Mouse (Mus musculus): ENCODE measurements around the gene Sox6. TPM values are rescaled to one million over a fixed set of nuclear protein-coding genes. Genes with fewer than 3 reads are reported as not detected.

Sox6 gene
- total and polyA plus RNA-seq, 2 experiments from 2014 or later: 30.8 to 47.6 TPM

GRCm38 (mm10) chr7:115947916-115948315 is 90.7 kb downstream of the Sox6 start:
- no peak for ATAC-seq (ENCODE audit: low FRiP score)
- no peak for DNase-seq (ENCODE audit: low spot score)
- H3K27ac ChIP-seq (ENCODE audit: low read depth, low read length): no peak overlapping the region
- no peaks in the 10 kb centered on the region for H3K27me3 ChIP-seq (ENCODE audit: insufficient read depth, low read length)
- no peaks in the 10 kb centered on the region for H3K9me3 ChIP-seq (ENCODE audit: low read length)
- no peak overlapping the region for H3K4me3 ChIP-seq (ENCODE audit: low read depth, low read length)
- TF ChIP-seq CTCF (IDR thresholded peaks at IDR 0.05): no peak
- no peak overlapping the region for H3K9ac ChIP-seq (replicated peaks; ENCODE audit: low read length, poor library complexity, severe bottlenecking)
- H3K4me2 ChIP-seq (ENCODE audit: low read depth, low read length, poor library complexity, severe bottlenecking): no peak overlapping the region
- H3K36me3 ChIP-seq (ENCODE audit: insufficient read depth, low read length): no peaks in the 10 kb centered on the region
- no peaks in the 10 kb centered on the region for H3K4me1 ChIP-seq (ENCODE audit: insufficient read depth, low read length)
- 30% methylated on average over 2 of the region's 2 CpGs for WGBS

- H3K9me3 ChIP-seq (ENCODE audit: low read length): no peaks in the 10 kb centered on the region
- no peak overlapping the region for H3K4me2 ChIP-seq (ENCODE audit: low read depth, low read length, poor library complexity, severe bottlenecking)
- no peak overlapping the region for H3K9ac ChIP-seq (replicated peaks; ENCODE audit: low read length, poor library complexity, severe bottlenecking)
- H3K4me3 ChIP-seq (ENCODE audit: low read depth, low read length): no peak overlapping the region
- H3K36me3 ChIP-seq (ENCODE audit: insufficient read depth, low read length): no peaks in the 10 kb centered on the region
- no peak for ATAC-seq (ENCODE audit: low FRiP score)
- H3K27me3 ChIP-seq (ENCODE audit: insufficient read depth, low read length): no peaks in the 10 kb centered on the region
- no peak for TF ChIP-seq CTCF (IDR thresholded peaks at IDR 0.05)
- whole genome bisulfite sequencing: 95% methylated on average over 12 of the region's 12 CpGs
- H3K27ac ChIP-seq (ENCODE audit: low read depth, low read length): no peak overlapping the region
- H3K4me1 ChIP-seq (ENCODE audit: insufficient read depth, low read length): no peaks in the 10 kb centered on the region
- DNase-seq (ENCODE audit: low spot score): no peak
These were observed 92.0 kb downstream of the Sox6 start for GRCm38 (mm10) chr7:115946559-115946958.

GRCm38 (mm10) chr7:115945516-115945915 is 93.1 kb downstream of the Sox6 start:
- TF ChIP-seq CTCF (IDR thresholded peaks at IDR 0.05): no peak
- no peak for DNase-seq (ENCODE audit: low spot score)
- Histone ChIP-seq H3K27me3 (ENCODE audit: insufficient read depth, low read length) (no peaks in the 10 kb centered on the region), H3K4me1 (ENCODE audit: insufficient read depth, low read length) (no peaks in the 10 kb centered on the region; the same call in 1 of the 2 replicates), H3K36me3 (ENCODE audit: insufficient read depth, low read length) (no peaks in the 10 kb centered on the region), H3K9me3 (ENCODE audit: low read length) (no peaks in the 10 kb centered on the region), H3K4me3 (ENCODE audit: low read depth, low read length) (no peak overlapping the region), H3K9ac (replicated peaks; ENCODE audit: low read length, poor library complexity, severe bottlenecking) (no peak overlapping the region), H3K4me2 (ENCODE audit: low read depth, low read length, poor library complexity, severe bottlenecking) (no peak overlapping the region), H3K27ac (ENCODE audit: low read depth, low read length) (no peak overlapping the region)
- 89% methylated on average over 4 of the region's 4 CpGs for WGBS
- no peak for ATAC-seq (ENCODE audit: low FRiP score)

GRCm38 (mm10) chr7:115944250-115944649 is 94.3 kb downstream of the Sox6 start:
- 70% methylated on average over 5 of the region's 5 CpGs for WGBS
- ATAC-seq (ENCODE audit: low FRiP score) (no peak), DNase-seq (ENCODE audit: low spot score) (no peak)
- Histone ChIP-seq H3K4me2 (ENCODE audit: low read depth, low read length, poor library complexity, severe bottlenecking) (no peak overlapping the region), H3K4me1 (ENCODE audit: insufficient read depth, low read length) (no peaks in the 10 kb centered on the region; the same call in 1 of the 2 replicates), H3K27me3 (ENCODE audit: insufficient read depth, low read length) (no peaks in the 10 kb centered on the region), H3K4me3 (ENCODE audit: low read depth, low read length) (no peak overlapping the region), H3K27ac (ENCODE audit: low read depth, low read length) (no peak overlapping the region), H3K9me3 (ENCODE audit: low read length) (no peaks in the 10 kb centered on the region), H3K9ac (replicated peaks; ENCODE audit: low read length, poor library complexity, severe bottlenecking) (no peak overlapping the region), H3K36me3 (ENCODE audit: insufficient read depth, low read length) (no peaks in the 10 kb centered on the region)
- no peak for TF ChIP-seq CTCF (IDR thresholded peaks at IDR 0.05)

GRCm38 (mm10) chr7:115941766-115942165 is 96.8 kb downstream of the Sox6 start:
- ATAC-seq (ENCODE audit: low FRiP score): no peak
- no peaks in the 10 kb centered on the region for H3K9me3 ChIP-seq (ENCODE audit: low read length)
- no peak overlapping the region for H3K4me3 ChIP-seq (ENCODE audit: low read depth, low read length)
- DNase-seq (ENCODE audit: low spot score): no peak
- H3K27me3 ChIP-seq (ENCODE audit: insufficient read depth, low read length): no peaks in the 10 kb centered on the region
- H3K27ac ChIP-seq (ENCODE audit: low read depth, low read length): no peak overlapping the region
- no peak overlapping the region for H3K4me2 ChIP-seq (ENCODE audit: low read depth, low read length, poor library complexity, severe bottlenecking)
- 55% methylated on average over 6 of the region's 6 CpGs for WGBS
- no peaks in the 10 kb centered on the region; the same call in 1 of the 2 replicates for H3K4me1 ChIP-seq (ENCODE audit: insufficient read depth, low read length)
- no peak for TF ChIP-seq CTCF (IDR thresholded peaks at IDR 0.05)
- no peaks in the 10 kb centered on the region for H3K36me3 ChIP-seq (ENCODE audit: insufficient read depth, low read length)
- H3K9ac ChIP-seq (replicated peaks; ENCODE audit: low read length, poor library complexity, severe bottlenecking): no peak overlapping the region

- Histone ChIP-seq H3K4me2 (ENCODE audit: low read depth, low read length, poor library complexity, severe bottlenecking) (no peak overlapping the region), H3K27ac (ENCODE audit: low read depth, low read length) (no peak overlapping the region), H3K36me3 (ENCODE audit: insufficient read depth, low read length) (no peaks in the 10 kb centered on the region), H3K4me3 (ENCODE audit: low read depth, low read length) (no peak overlapping the region), H3K27me3 (ENCODE audit: insufficient read depth, low read length) (no peaks in the 10 kb centered on the region), H3K9ac (replicated peaks; ENCODE audit: low read length, poor library complexity, severe bottlenecking) (no peak overlapping the region), H3K9me3 (ENCODE audit: low read length) (no peaks in the 10 kb centered on the region), H3K4me1 (ENCODE audit: insufficient read depth, low read length) (no peaks in the 10 kb centered on the region; the same call in 1 of the 2 replicates)
- no peak for ATAC-seq (ENCODE audit: low FRiP score)
- no peak for TF ChIP-seq CTCF (IDR thresholded peaks at IDR 0.05)
- DNase-seq (ENCODE audit: low spot score): no peak
- 89% methylated on average over 5 of the region's 5 CpGs for WGBS
These were observed 99.3 kb downstream of the Sox6 start for GRCm38 (mm10) chr7:115939292-115939691.
